Mouse (Mus musculus): ENCODE measurements around the gene Ninj1. TPM values are rescaled to one million over a fixed set of nuclear protein-coding genes. Genes with fewer than 3 reads are reported as not detected.

Gene Ninj1
- polyA plus RNA-seq, 1 experiment from 2014 or later = 50.5 TPM

- Histone ChIP-seq H3K4me2 (replicated peaks) (no peak overlapping the region), H3K4me3 (no peak overlapping the region), H3K27ac (no peak overlapping the region), H3K36me3 (no peaks in the 10 kb centered on the region), H3K9me3 (no peaks in the 10 kb centered on the region), H3K27me3 (no peaks in the 10 kb centered on the region), H3K4me1 (no peaks in the 10 kb centered on the region), H3K9ac (no peak overlapping the region)
- WGBS = 5% methylated on average over 12 of the region's 12 CpGs
- ATAC-seq (ENCODE audit: low FRiP score, low read depth) = peak; percentile 77
Observed at GRCm38 (mm10) chr13:49172971-49173596, 14.2 kb upstream of the Ninj1 start.

- H3K27me3 ChIP-seq = no peaks in the 10 kb centered on the region
- H3K4me3 ChIP-seq = no peak overlapping the region
- 73% methylated on average over 10 of the region's 10 CpGs for WGBS
- peak overlapping the region; percentile 15; the same call in 1 of the 2 replicates for H3K9ac ChIP-seq
- H3K4me1 ChIP-seq = peaks cover 13% of the 10 kb centered on the region
- no peak overlapping the region for H3K4me2 ChIP-seq (replicated peaks)
- H3K27ac ChIP-seq = no peak overlapping the region
- no peaks in the 10 kb centered on the region for H3K36me3 ChIP-seq
- no peaks in the 10 kb centered on the region for H3K9me3 ChIP-seq
- ATAC-seq (ENCODE audit: low FRiP score, low read depth) = no peak
Observed at GRCm38 (mm10) chr13:49175509-49175908, 11.8 kb upstream of the Ninj1 start.

- 56% methylated on average over 19 of the region's 19 CpGs for WGBS
- H3K4me2 ChIP-seq (replicated peaks) = no peak overlapping the region
- H3K27ac ChIP-seq = peak overlapping the region; percentile 75
- peak overlapping the region; percentile 31; the same call in 1 of the 2 replicates for H3K9ac ChIP-seq
- ATAC-seq (ENCODE audit: low FRiP score, low read depth) = peak; percentile 44; the same call in 1 of the 2 replicates
- no peaks in the 10 kb centered on the region for H3K36me3 ChIP-seq
- no peaks in the 10 kb centered on the region for H3K27me3 ChIP-seq
- peaks cover 21% of the 10 kb centered on the region for H3K4me1 ChIP-seq
- no peaks in the 10 kb centered on the region for H3K9me3 ChIP-seq
- H3K4me3 ChIP-seq = no peak overlapping the region
Observed at GRCm38 (mm10) chr13:49178839-49179585, 8.3 kb upstream of the Ninj1 start.

- Histone ChIP-seq H3K9me3 (no peaks in the 10 kb centered on the region), H3K4me3 (no peak overlapping the region), H3K4me1 (peaks cover 21% of the 10 kb centered on the region), H3K36me3 (no peaks in the 10 kb centered on the region), H3K4me2 (replicated peaks) (no peak overlapping the region), H3K27me3 (no peaks in the 10 kb centered on the region), H3K9ac (no peak overlapping the region), H3K27ac (no peak overlapping the region)
- ATAC-seq (ENCODE audit: low FRiP score, low read depth) = no peak
- 77% methylated on average over 5 of the region's 5 CpGs for WGBS
Observed at GRCm38 (mm10) chr13:49180274-49180673, 7.0 kb upstream of the Ninj1 start.

- H3K27me3 ChIP-seq = no peaks in the 10 kb centered on the region
- no peak overlapping the region for H3K4me3 ChIP-seq
- ATAC-seq (ENCODE audit: low FRiP score, low read depth) = no peak
- H3K36me3 ChIP-seq = no peaks in the 10 kb centered on the region
- peaks cover 21% of the 10 kb centered on the region for H3K4me1 ChIP-seq
- H3K9me3 ChIP-seq = no peaks in the 10 kb centered on the region
- WGBS = 55% methylated on average over 1 of the region's 1 CpGs
- H3K27ac ChIP-seq = no peak overlapping the region
- no peak overlapping the region for H3K4me2 ChIP-seq (replicated peaks)
- H3K9ac ChIP-seq = no peak overlapping the region
Observed at GRCm38 (mm10) chr13:49180691-49181090, 6.6 kb upstream of the Ninj1 start.

- H3K27ac ChIP-seq = no peak overlapping the region
- no peak for ATAC-seq (ENCODE audit: low FRiP score, low read depth)
- 88% methylated on average over 3 of the region's 3 CpGs for WGBS
Observed at GRCm38 (mm10) chr13:49181411-49181984, 5.8 kb upstream of the Ninj1 start.

GRCm38 (mm10) chr13:49183161-49183560, 4.1 kb upstream of the Ninj1 start:
- Histone ChIP-seq H3K4me2 (replicated peaks) (no peak overlapping the region), H3K9ac (no peak overlapping the region)
- 57% methylated on average over 5 of the region's 5 CpGs for WGBS

More at GRCm38 (mm10) chr13:49181411-49181984, 5.8 kb upstream of the Ninj1 start:
- no peak overlapping the region for H3K4me3 ChIP-seq
- H3K4me1 ChIP-seq = peaks cover 23% of the 10 kb centered on the region
- no peaks in the 10 kb centered on the region for H3K36me3 ChIP-seq
- no peak overlapping the region for H3K4me2 ChIP-seq (replicated peaks)
- no peaks in the 10 kb centered on the region for H3K9me3 ChIP-seq
- no peaks in the 10 kb centered on the region for H3K27me3 ChIP-seq
- no peak overlapping the region for H3K9ac ChIP-seq

GRCm38 (mm10) chr13:49183646-49184045, 3.6 kb upstream of the Ninj1 start:
- ATAC-seq (ENCODE audit: low FRiP score, low read depth) = no peak
- H3K27me3 ChIP-seq = no peaks in the 10 kb centered on the region
- no peaks in the 10 kb centered on the region for H3K9me3 ChIP-seq
- H3K4me1 ChIP-seq = peaks cover 37% of the 10 kb centered on the region
- H3K4me2 ChIP-seq (replicated peaks) = no peak overlapping the region
- no peaks in the 10 kb centered on the region for H3K36me3 ChIP-seq
- H3K27ac ChIP-seq = no peak overlapping the region
- H3K9ac ChIP-seq = no peak overlapping the region
- 30% methylated on average over 5 of the region's 5 CpGs for WGBS
- no peak overlapping the region for H3K4me3 ChIP-seq

More at GRCm38 (mm10) chr13:49183161-49183560, 4.1 kb upstream of the Ninj1 start:
- Histone ChIP-seq H3K36me3 (no peaks in the 10 kb centered on the region), H3K4me1 (peaks cover 34% of the 10 kb centered on the region), H3K9me3 (no peaks in the 10 kb centered on the region), H3K27me3 (no peaks in the 10 kb centered on the region), H3K4me3 (no peak overlapping the region), H3K27ac (no peak overlapping the region)
- no peak for ATAC-seq (ENCODE audit: low FRiP score, low read depth)

- WGBS = 17% methylated on average over 11 of the region's 11 CpGs
- peak overlapping the region; percentile 66 for H3K9ac ChIP-seq
- no peaks in the 10 kb centered on the region for H3K36me3 ChIP-seq
- H3K9me3 ChIP-seq = no peaks in the 10 kb centered on the region
- no peaks in the 10 kb centered on the region for H3K27me3 ChIP-seq
- H3K4me1 ChIP-seq = peaks cover 53% of the 10 kb centered on the region
- H3K27ac ChIP-seq = peak overlapping the region; percentile 55
- peak overlapping the region; percentile 99 for H3K4me2 ChIP-seq (replicated peaks)
- peak overlapping the region; percentile 75 for H3K4me3 ChIP-seq
- ATAC-seq (ENCODE audit: low FRiP score, low read depth) = peak; percentile 9
Observed at GRCm38 (mm10) chr13:49186798-49187287, 442 bp upstream of the Ninj1 start.

GRCm38 (mm10) chr13:49188219-49188965, 1.1 kb downstream of the Ninj1 start:
- WGBS = 16% methylated on average over 15 of the region's 15 CpGs
- no peaks in the 10 kb centered on the region for H3K27me3 ChIP-seq
- peak overlapping the region; percentile 99 for H3K4me2 ChIP-seq (replicated peaks)
- no peaks in the 10 kb centered on the region for H3K36me3 ChIP-seq
- peaks cover 57% of the 10 kb centered on the region for H3K4me1 ChIP-seq
- peak overlapping the region; percentile 80 for H3K9ac ChIP-seq
- no peak overlapping the region for H3K27ac ChIP-seq
- H3K9me3 ChIP-seq = no peaks in the 10 kb centered on the region
- peak; percentile 18; the same call in 1 of the 2 replicates for ATAC-seq (ENCODE audit: low FRiP score, low read depth)
- peak overlapping the region; percentile 75 for H3K4me3 ChIP-seq

GRCm38 (mm10) chr13:49188966-49189360, 1.7 kb downstream of the Ninj1 start:
- Histone ChIP-seq H3K4me2 (replicated peaks) (peak overlapping the region; percentile 99), H3K9me3 (no peaks in the 10 kb centered on the region), H3K4me1 (peaks cover 52% of the 10 kb centered on the region), H3K9ac (no peak overlapping the region), H3K27ac (no peak overlapping the region), H3K27me3 (no peaks in the 10 kb centered on the region), H3K36me3 (no peaks in the 10 kb centered on the region), H3K4me3 (no peak overlapping the region)
- 40% methylated on average over 2 of the region's 2 CpGs for WGBS
- ATAC-seq (ENCODE audit: low FRiP score, low read depth) = no peak
